Mouse (Mus musculus) lung, adult 2 months (tissue): ENCODE results near the gene Efcab5.

Source experiments
- CTCF ChIP-seq: fragments of 200-500 bp; IDR thresholded peaks from 2 replicates; pipeline ENCODE4 v1.5.1; 2011; ENCODE audit warnings: mild to moderate bottlenecking, low read length, control low read depth; ENCODE audit not compliant: insufficient read depth
- POLR2A ChIP-seq: fragments of 200-500 bp; IDR thresholded peaks from 2 replicates; pipeline ENCODE4 v1.6.1; 2011; ENCODE audit warnings: low read depth, mild to moderate bottlenecking, control low read depth, low read length, borderline replicate concordance; ENCODE audit errors: extremely low read depth

- TF ChIP-seq POLR2A, result no peak
- TF ChIP-seq CTCF, result no peak
Observed at GRCm38 (mm10) chr11:77193941-77194553, 5.3 kb upstream of the Efcab5 start.
